11 mouse cellular contexts compared by ENCODE assay signal in the genomic region with DNA sequence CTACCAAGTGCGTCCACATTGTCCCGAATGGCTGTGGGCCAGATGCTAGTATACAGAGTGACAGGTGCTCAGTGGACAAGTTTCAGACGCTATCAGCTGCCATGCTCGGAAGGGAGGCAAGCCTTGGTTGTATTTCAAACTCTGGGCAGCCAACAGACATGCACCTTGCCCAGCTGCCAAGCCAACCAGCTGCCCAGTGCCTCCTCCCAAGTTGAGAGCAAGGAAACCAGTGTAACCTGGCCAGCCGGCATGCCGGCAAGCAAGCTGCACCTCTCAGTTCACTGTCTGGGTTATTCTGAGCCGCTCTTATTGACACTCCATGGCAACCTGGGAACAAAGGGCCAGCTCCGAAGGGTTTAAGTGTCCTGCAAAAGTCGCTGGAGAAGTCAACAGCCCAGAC. TPM values are rescaled to one million over a fixed set of nuclear protein-coding genes. Genes with fewer than 3 reads are reported as not detected.
A peak's percentile ranks its signal among the peaks of the same experiment; 100 is the strongest.
DNase-seq lines count a peak whose midpoint lies in the region; ATAC-seq and TF ChIP-seq lines count a peak whose summit lies in the region.
"Had no signal": no experiment of that assay in that cellular context is flagged by ENCODE, and none has a peak within 500 bp of the region (broad histone marks: within the 10 kb centered on the region; RNA-seq: fewer than 3 reads in every experiment).

No protein-coding gene starts in this region.

- H3K4me2 ChIP-seq in heart, embryonic 13.5 days = peak overlapping the region; percentile 37
- no peak overlapping the region for H3K4me2 ChIP-seq in lung, embryonic 14.5 days
- no peak overlapping the region for H3K4me2 ChIP-seq in forebrain, embryonic 14.5 days (ENCODE audit: low read length)

- DNase-seq in cerebellum, adult 8-10 months = peak; percentile 23
- DNase-seq in cerebellum, postnatal 10 days = peak; percentile 63 to 64
- peak; percentile 32 for DNase-seq in lung, embryonic 14.5 days
- no peak for DNase-seq in forebrain, embryonic 14.5 days (ENCODE audit: low spot score)
- no peak for DNase-seq in thymus, postnatal 10 days (ENCODE audit: low spot score in 2 of 2)
- DNase-seq in liver = no peak
- DNase-seq: right cerebral cortex, postnatal 4 days had no signal

- no peak for TF ChIP-seq CTCF in lung, embryonic 14.5 days (IDR thresholded peaks at IDR 0.05; ENCODE audit: low read depth)

- WGBS in heart, embryonic 13.5 days = 47% methylated on average over 9 of the region's 9 CpGs
- 66% methylated on average over 9 of the region's 9 CpGs for WGBS in lung, embryonic 14.5 days
- WGBS in forebrain, embryonic 14.5 days = 85% methylated on average over 9 of the region's 9 CpGs

- H3K27me3 ChIP-seq in heart, embryonic 13.5 days (replicated peaks) = no peaks in the 10 kb centered on the region
- H3K27me3 ChIP-seq in lung, embryonic 14.5 days (ENCODE audit: insufficient read depth, low read length) = no peaks in the 10 kb centered on the region
- H3K27me3 ChIP-seq in forebrain, embryonic 14.5 days (replicated peaks; ENCODE audit: control insufficient read depth, insufficient read depth, low read length) = no peaks in the 10 kb centered on the region

- H3K9ac ChIP-seq in heart, embryonic 13.5 days = no peak overlapping the region
- H3K9ac ChIP-seq in lung, embryonic 14.5 days = no peak overlapping the region
- no peak overlapping the region for H3K9ac ChIP-seq in forebrain, embryonic 14.5 days (ENCODE audit: low read length)

- H3K4me3 ChIP-seq in heart, embryonic 13.5 days = no peak overlapping the region
- H3K4me3 ChIP-seq in lung, embryonic 14.5 days (ENCODE audit: low read depth, low read length) = no peak overlapping the region
- H3K4me3 ChIP-seq in forebrain, embryonic 14.5 days (ENCODE audit: low read depth, low read length) = no peak overlapping the region

- H3K36me3 ChIP-seq in heart, embryonic 13.5 days = peaks cover 15% of the 10 kb centered on the region
- H3K36me3 ChIP-seq in lung, embryonic 14.5 days (ENCODE audit: insufficient read depth) = no peaks in the 10 kb centered on the region
- H3K36me3 ChIP-seq in forebrain, embryonic 14.5 days (ENCODE audit: control insufficient read depth, insufficient read depth, low read length) = no peaks in the 10 kb centered on the region

- no peak for ATAC-seq in heart, embryonic 13.5 days (ENCODE audit: extremely low read depth, insufficient number of reproducible peaks, low FRiP score, low TSS enrichment)
- peak; percentile 33; the same call in 1 of the 2 replicates for ATAC-seq in lung, embryonic 14.5 days (ENCODE audit: insufficient read depth)
- no peak for ATAC-seq in forebrain, embryonic 14.5 days

- no peaks in the 10 kb centered on the region for H3K9me3 ChIP-seq in heart, embryonic 13.5 days
- no peaks in the 10 kb centered on the region for H3K9me3 ChIP-seq in lung, embryonic 14.5 days (ENCODE audit: low read depth, low read length)
- no peaks in the 10 kb centered on the region for H3K9me3 ChIP-seq in forebrain, embryonic 14.5 days (replicated peaks; ENCODE audit: control insufficient read depth, low read length)

- H3K27ac ChIP-seq in heart, embryonic 13.5 days (replicated peaks) = peak overlapping the region; percentile 78
- H3K27ac ChIP-seq in lung, embryonic 14.5 days (ENCODE audit: low read depth) = peak overlapping the region; percentile 36; the same call in 1 of the 2 replicates
- no peak overlapping the region for H3K27ac ChIP-seq in forebrain, embryonic 14.5 days (ENCODE audit: low read depth, low read length)
- H3K27ac ChIP-seq: kidney, postnatal 0 days had no signal

- peaks cover 60% of the 10 kb centered on the region for H3K4me1 ChIP-seq in heart, embryonic 13.5 days
- peaks cover 14% of the 10 kb centered on the region for H3K4me1 ChIP-seq in lung, embryonic 14.5 days (ENCODE audit: insufficient read depth)
- peaks cover 31% of the 10 kb centered on the region for H3K4me1 ChIP-seq in forebrain, embryonic 14.5 days (ENCODE audit: control insufficient read depth, insufficient read depth, low read length)

RNA-seq across cellular contexts. Expression of gene Gm17409, which starts 19.4 kb away (rescaled TPM):
- 0.15 TPM in 1 of 2 replicates, not detected in the other for polyA plus RNA-seq in heart, embryonic 13.5 days (2015; fragmentation: Nextera tagmentation; extraction: Ambion mirVana)
- polyA plus RNA-seq in lung, embryonic 14.5 days (2014; fragmentation: Nextera tagmentation; extraction: Ambion mirVana) = 0.27 TPM in 1 of 2 replicates, not detected in the other
- polyA plus RNA-seq in forebrain, embryonic 14.5 days (2014; fragmentation: Nextera tagmentation; extraction: Ambion mirVana) = not detected in 2 replicates
- polyA plus RNA-seq: frontal cortex, adult 2 months; kidney, postnatal 0 days; liver, embryonic 16.5 days had no signal

Comparison
In these comparisons a context has a peak if more than half of its experiments do, and no peak if none do; other contexts are left out.
1. DNase-seq: peak in cerebellum, adult 8-10 months (single experiment), cerebellum, postnatal 10 days (2 of 2) and lung, embryonic 14.5 days (single experiment); none in forebrain, embryonic 14.5 days (single experiment), thymus, postnatal 10 days (0 of 2) and liver (single experiment).